Mouse (Mus musculus) gastrocnemius, adult 2 months (tissue): ENCODE results near the gene Zfp648. TPM values are rescaled to one million over a fixed set of nuclear protein-coding genes. Genes with fewer than 3 reads are reported as not detected.

Experiments used
- DNase-seq: peaks from one replicate; pipeline ENCODE4 v3.0.0; 2022
- H3K27ac ChIP-seq: fragments of 200-600 bp; 2 replicates; pipeline ENCODE4 v1.8.1; 2022; ENCODE audit warnings: mild to moderate bottlenecking
- H3K4me3 ChIP-seq: fragments of 200-600 bp; 2 replicates; pipeline ENCODE4 v1.8.1; 2022; ENCODE audit warnings: mild to moderate bottlenecking, moderate library complexity
- CTCF ChIP-seq: fragments of 200-600 bp; IDR thresholded peaks from 2 replicates; pipeline ENCODE4 v1.8.1; 2022; ENCODE audit warnings: antibody characterized with exemption, mild to moderate bottlenecking, moderate library complexity
- intact Hi-C: fragments of 180-260 bp; cut with DNase I; formaldehyde crosslinking; loops from one replicate; pipeline ENCODE4 v1.15.1; 2025
- long read RNA-seq, 2 experiments: library from polyadenylated mRNA; stranded (forward); transcript quantifications; one replicate each; pipeline ENCODE4 v2.0.0; 2021
- total RNA-seq, 2 experiments: library from RNA; stranded (reverse); gene quantifications; 2 replicates each; pipeline ENCODE4 v1.2.3; 2021

Gene Zfp648
- total RNA-seq, result not detected
- long read RNA-seq, experiment 1, result 0 reads
- long read RNA-seq, experiment 2, result 0 reads

- no peak within 1 kb of the TSS for H3K27ac ChIP-seq
These were observed at the start of gene Zfp648 for GRCm38 (mm10) chr1:154200955-154201722. Zfp648 (plus strand) TSS chr1:154201187.

GRCm38 (mm10) chr1:154152539-154152938, 48.4 kb upstream of the Zfp648 start:
- no peak for DNase-seq
- peak; percentile 39 for TF ChIP-seq CTCF
- Histone ChIP-seq H3K27ac (no peak overlapping the region), H3K4me3 (no peak overlapping the region)
- intact Hi-C loops, result no loop called here

More at GRCm38 (mm10) chr1:154200955-154201722, at the start of gene Zfp648:
- H3K4me3 ChIP-seq, result no peak within 1 kb of the TSS
- intact Hi-C loops, result no loop called here
- DNase-seq, result no peak
- TF ChIP-seq CTCF, result no peak

GRCm38 (mm10) chr1:154153800-154154199, 47.2 kb upstream of the Zfp648 start:
- no peak overlapping the region for H3K27ac ChIP-seq
- TF ChIP-seq CTCF, result no peak
- intact Hi-C loops, result no loop called here
- no peak overlapping the region for H3K4me3 ChIP-seq
- no peak for DNase-seq

- peak overlapping the region; percentile 89 for H3K27ac ChIP-seq
- peak; percentile 59 for DNase-seq
- intact Hi-C loops, result no loop called here
- TF ChIP-seq CTCF, result no peak
- H3K4me3 ChIP-seq, result peak overlapping the region; percentile 4; the same call in 1 of the 2 replicates
These were observed 44.6 kb upstream of the Zfp648 start for GRCm38 (mm10) chr1:154156177-154157062.

- TF ChIP-seq CTCF, result no peak
- peak; percentile 79 for DNase-seq
- Histone ChIP-seq H3K4me3 (peak overlapping the region; percentile 4; the same call in 1 of the 2 replicates), H3K27ac (peak overlapping the region; percentile 89)
- intact Hi-C loops, result no loop called here
These were observed 43.9 kb upstream of the Zfp648 start for GRCm38 (mm10) chr1:154157131-154157530.

- H3K4me3 ChIP-seq, result no peak overlapping the region
- no peak for TF ChIP-seq CTCF
- DNase-seq, result no peak
- H3K27ac ChIP-seq, result no peak overlapping the region
- intact Hi-C loops, result no loop called here
These were observed 33.3 kb upstream of the Zfp648 start for GRCm38 (mm10) chr1:154167696-154168095.

GRCm38 (mm10) chr1:154175334-154175733, 25.7 kb upstream of the Zfp648 start:
- no peak for TF ChIP-seq CTCF
- H3K27ac ChIP-seq, result no peak overlapping the region
- H3K4me3 ChIP-seq, result no peak overlapping the region
- DNase-seq, result no peak
- intact Hi-C loops, result no loop called here

GRCm38 (mm10) chr1:154177781-154178180, 23.2 kb upstream of the Zfp648 start:
- Histone ChIP-seq H3K4me3 (no peak overlapping the region), H3K27ac (no peak overlapping the region)
- TF ChIP-seq CTCF, result no peak
- no peak for DNase-seq
- intact Hi-C loops, result no loop called here

GRCm38 (mm10) chr1:154178541-154179155, 22.3 kb upstream of the Zfp648 start:
- no peak overlapping the region for H3K4me3 ChIP-seq
- no peak for TF ChIP-seq CTCF
- intact Hi-C loops, result no loop called here
- DNase-seq, result no peak
- no peak overlapping the region for H3K27ac ChIP-seq

GRCm38 (mm10) chr1:154180952-154181351, 20.0 kb upstream of the Zfp648 start:
- Histone ChIP-seq H3K4me3 (no peak overlapping the region), H3K27ac (peak overlapping the region; percentile 61)
- peak; percentile 88 for TF ChIP-seq CTCF
- peak; percentile 86 for DNase-seq
- intact Hi-C loops, result loop anchor here (1.0 to 5.0 kb wide), 5 partner anchors 62 to 434 kb away; partner anchors contain the start of gene Rnasel

- intact Hi-C loops, result loop anchor here (5.0 kb wide), 1 partner anchor 435 kb away; the partner anchor contains the start of gene Rnasel
- peak; percentile 41; the same call in 1 of the 2 replicates for TF ChIP-seq CTCF
- no peak overlapping the region for H3K27ac ChIP-seq
- H3K4me3 ChIP-seq, result no peak overlapping the region
- DNase-seq, result no peak
These were observed 18.5 kb upstream of the Zfp648 start for GRCm38 (mm10) chr1:154182396-154183076.
